Mouse (Mus musculus) hindbrain, postnatal 0 days (tissue): ENCODE measurements at regions not wholly inside any gene's neighbourhood (a gene's known extent, or its start where the extent isn't known, plus 50 kb on each side); places are given as distances from the start of the nearest gene placed in this dataset.

Experiments used
- ATAC-seq: fragments of 200-750 bp; cut with Nextera tagmentation; 2 replicates; pipeline ENCODE4 v1.8.0; 2017; ENCODE audit warnings: mild to moderate bottlenecking, moderate TSS enrichment, moderate library complexity
- DNase-seq: peaks from one replicate; pipeline ENCODE4 v3.0.0-alpha.2; 2015; ENCODE audit warnings: low spot score
- H3K27ac ChIP-seq: fragments of 300-500 bp; sonication (generic); 2 replicates; pipeline ENCODE4 v1.5.1; 2014; ENCODE audit warnings: mild to moderate bottlenecking
- H3K27me3 ChIP-seq: fragments of 300-500 bp; sonication (generic); 2 replicates; pipeline ENCODE4 v1.6.1; 2014; ENCODE audit warnings: low read length, mixed read lengths; ENCODE audit not compliant: insufficient read depth
- H3K36me3 ChIP-seq: fragments of 300-500 bp; sonication (generic); 2 replicates; pipeline ENCODE4 v1.6.1; 2014; ENCODE audit warnings: low read length, mixed read lengths; ENCODE audit not compliant: insufficient read depth
- H3K4me1 ChIP-seq: fragments of 300-500 bp; sonication (generic); 2 replicates; pipeline ENCODE4 v1.6.1; 2014; ENCODE audit warnings: antibody characterized with exemption, low read length, mixed read lengths; ENCODE audit not compliant: insufficient read depth
- H3K4me2 ChIP-seq: fragments of 300-500 bp; sonication (generic); 2 replicates; pipeline ENCODE4 v1.6.1; 2014; ENCODE audit warnings: low read depth, mild to moderate bottlenecking, low read length, moderate library complexity, mixed read lengths
- H3K4me3 ChIP-seq: fragments of 300-500 bp; sonication (generic); 2 replicates; pipeline ENCODE4 v1.5.1; 2014; ENCODE audit warnings: low read length
- H3K9ac ChIP-seq: fragments of 300-500 bp; sonication (generic); replicated peaks from 2 replicates; pipeline ENCODE4 v1.6.1; 2014; ENCODE audit warnings: mild to moderate bottlenecking, low read length, moderate library complexity, mixed read lengths
- H3K9me3 ChIP-seq: fragments of 300-500 bp; sonication (generic); 2 replicates; pipeline ENCODE4 v1.6.1; 2016; ENCODE audit warnings: low read length, mixed read lengths
- CTCF ChIP-seq: IDR thresholded peaks from 2 replicates; pipeline ENCODE4 v1.5.1; 2016; ENCODE audit warnings: antibody characterized with exemption, control low read depth, low read depth
- WGBS: fragments of 180-500 bp; shearing (Covaris S2); extraction: QIAGEN DNeasy Blood & Tissue Kit; methylation state at CpG from one replicate; pipeline ENCODE4 v1.1.7; 2014; 5-methylcytosine and 5-hydroxymethylcytosine counted together

DNA sequence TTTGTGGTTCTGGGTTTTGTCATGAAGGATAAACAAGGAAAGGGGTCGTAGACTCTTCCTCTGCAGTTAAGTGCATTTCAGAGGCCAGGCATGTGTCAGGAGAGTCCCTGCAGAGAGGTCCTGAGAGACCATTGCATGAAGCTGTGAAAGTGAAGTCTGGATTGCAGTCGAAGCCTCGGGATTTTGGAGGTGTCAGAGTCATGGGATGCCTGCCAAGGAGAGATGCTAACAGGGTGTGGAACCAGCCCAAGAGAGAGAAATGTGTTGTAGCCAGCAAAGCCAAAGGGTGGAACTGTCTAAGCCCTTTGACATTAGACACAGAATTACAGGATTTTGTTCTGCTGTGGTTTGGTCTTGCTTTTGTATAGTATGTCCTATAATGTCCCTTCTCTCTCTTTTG lies 164.7 kb upstream of the N4bp1 start:
- TF ChIP-seq CTCF = no peak
- peak; percentile 20 for DNase-seq

GRCm38 (mm10) chr8:87049196-87049595 lies 164.1 kb upstream of the N4bp1 start:
- DNase-seq = no peak
- Histone ChIP-seq H3K9me3 (no peaks in the 10 kb centered on the region), H3K9ac (no peak overlapping the region), H3K4me2 (no peak overlapping the region), H3K4me1 (peaks cover 5% of the 10 kb centered on the region), H3K4me3 (no peak overlapping the region), H3K36me3 (no peaks in the 10 kb centered on the region), H3K27me3 (no peaks in the 10 kb centered on the region), H3K27ac (no peak overlapping the region)
- no peak for TF ChIP-seq CTCF
- WGBS = 86% methylated on average over 4 of the region's 4 CpGs
- no peak for ATAC-seq

More for the DNA sequence above, 164.7 kb upstream of the N4bp1 start:
- Histone ChIP-seq H3K4me2 (no peak overlapping the region), H3K4me1 (peaks cover 5% of the 10 kb centered on the region), H3K36me3 (no peaks in the 10 kb centered on the region), H3K4me3 (no peak overlapping the region), H3K27me3 (no peaks in the 10 kb centered on the region), H3K9me3 (no peaks in the 10 kb centered on the region), H3K9ac (no peak overlapping the region), H3K27ac (no peak overlapping the region)
- WGBS = 45% methylated on average over 3 of the region's 3 CpGs
- ATAC-seq = no peak

DNA sequence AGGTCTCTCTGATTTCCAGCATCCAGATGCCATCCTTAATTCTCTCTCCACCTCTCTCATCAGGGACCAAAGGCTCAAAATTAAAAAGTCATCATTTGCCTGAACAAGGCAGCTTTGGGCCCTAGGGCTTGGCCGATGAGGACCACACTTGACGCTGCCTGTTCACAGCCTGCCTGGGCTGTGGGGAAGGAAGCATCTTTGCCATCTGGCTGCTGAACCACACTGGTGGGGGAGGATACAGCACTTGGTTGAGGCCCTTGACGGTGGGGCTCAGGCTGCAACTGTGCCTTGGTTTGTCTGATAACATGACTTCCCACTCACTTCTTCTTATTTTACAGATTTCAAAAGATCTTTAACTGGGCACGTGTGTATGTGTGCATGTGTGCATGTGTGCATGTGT lies 161.5 kb upstream of the N4bp1 start:
- ATAC-seq (no peak), DNase-seq (peak; percentile 20)
- no peaks in the 10 kb centered on the region for H3K27me3 ChIP-seq
- no peak for TF ChIP-seq CTCF
- H3K9me3 ChIP-seq = no peaks in the 10 kb centered on the region
- no peak overlapping the region for H3K27ac ChIP-seq
- H3K4me1 ChIP-seq = peaks cover 5% of the 10 kb centered on the region
- no peak overlapping the region for H3K9ac ChIP-seq
- 65% methylated on average over 4 of the region's 4 CpGs for WGBS
- H3K4me2 ChIP-seq = no peak overlapping the region
- H3K4me3 ChIP-seq = no peak overlapping the region
- H3K36me3 ChIP-seq = no peaks in the 10 kb centered on the region

GRCm38 (mm10) chr8:87043016-87043415 lies 158.0 kb upstream of the N4bp1 start:
- Histone ChIP-seq H3K4me3 (no peak overlapping the region), H3K9me3 (no peaks in the 10 kb centered on the region), H3K9ac (no peak overlapping the region), H3K27me3 (no peaks in the 10 kb centered on the region), H3K4me1 (peaks cover 10% of the 10 kb centered on the region), H3K27ac (no peak overlapping the region), H3K4me2 (no peak overlapping the region), H3K36me3 (no peaks in the 10 kb centered on the region)
- TF ChIP-seq CTCF = no peak
- no peak for DNase-seq
- 83% methylated on average over 5 of the region's 5 CpGs for WGBS
- no peak for ATAC-seq

DNA sequence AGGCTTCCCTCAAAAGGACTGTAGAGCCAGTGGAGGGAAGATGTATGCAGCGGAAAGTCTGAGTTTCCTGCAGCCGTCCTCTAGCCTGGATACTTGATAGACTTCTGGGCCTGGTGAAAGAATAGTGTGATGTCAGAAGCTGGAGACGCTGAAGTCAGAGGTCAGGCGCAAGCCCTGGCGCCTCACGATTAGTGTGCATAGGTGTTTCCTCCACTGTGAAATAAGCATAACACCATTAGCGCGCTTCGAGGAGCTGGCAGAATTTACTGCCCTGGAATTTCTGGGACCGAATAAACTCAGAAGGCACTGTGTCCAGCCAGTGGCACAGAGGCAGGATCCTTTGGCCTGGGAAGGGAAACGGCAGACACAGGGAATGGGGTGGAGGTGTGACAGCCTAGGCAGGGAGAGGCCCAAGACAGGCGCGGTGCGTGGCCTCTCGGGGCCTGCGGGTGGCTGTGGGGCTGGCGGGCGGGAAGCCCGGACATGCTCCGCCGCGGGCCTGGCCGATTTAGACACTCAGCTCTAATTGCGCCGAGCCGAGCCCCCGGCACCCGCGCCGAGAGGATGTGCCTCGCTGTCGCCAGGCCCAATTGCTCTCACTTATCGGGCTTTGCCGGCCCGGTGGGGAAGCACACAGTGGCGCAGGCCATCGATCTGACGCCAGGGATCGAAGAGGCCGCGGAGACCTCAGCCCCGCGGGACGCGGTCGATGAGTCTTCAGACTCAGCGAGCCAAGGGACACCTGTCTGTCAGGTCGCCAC lies 152.7 kb upstream of the N4bp1 start:
- ATAC-seq = peak; percentile 59

GRCm38 (mm10) chr8:87035996-87036395 lies 150.9 kb upstream of the N4bp1 start:
- no peak for DNase-seq
- H3K4me3 ChIP-seq = no peak overlapping the region
- WGBS = 53% methylated on average over 10 of the region's 10 CpGs
- ATAC-seq = no peak
- no peak overlapping the region for H3K4me2 ChIP-seq
- peaks cover 5% of the 10 kb centered on the region; the same call in 1 of the 2 replicates for H3K4me1 ChIP-seq
- no peak for TF ChIP-seq CTCF
- no peak overlapping the region for H3K27ac ChIP-seq
- H3K9me3 ChIP-seq = no peaks in the 10 kb centered on the region
- H3K36me3 ChIP-seq = no peaks in the 10 kb centered on the region
- no peak overlapping the region for H3K9ac ChIP-seq
- no peaks in the 10 kb centered on the region for H3K27me3 ChIP-seq

More for the DNA sequence above, 152.7 kb upstream of the N4bp1 start:
- Histone ChIP-seq H3K4me1 (peaks cover 5% of the 10 kb centered on the region; the same call in 1 of the 2 replicates), H3K4me3 (peak overlapping the region; percentile 27), H3K9ac (peak overlapping the region; percentile 49), H3K9me3 (no peaks in the 10 kb centered on the region), H3K27me3 (no peaks in the 10 kb centered on the region), H3K27ac (no peak overlapping the region), H3K36me3 (no peaks in the 10 kb centered on the region), H3K4me2 (peak overlapping the region; percentile 64)
- DNase-seq = peak; percentile 20
- WGBS = 4% methylated on average over 48 of the region's 48 CpGs
- TF ChIP-seq CTCF = no peak

- no peaks in the 10 kb centered on the region for H3K36me3 ChIP-seq
- no peak overlapping the region for H3K4me2 ChIP-seq
- H3K9ac ChIP-seq = no peak overlapping the region
- DNase-seq = no peak
- H3K9me3 ChIP-seq = no peaks in the 10 kb centered on the region
- no peak overlapping the region for H3K27ac ChIP-seq
- no peak for ATAC-seq
- no peak for TF ChIP-seq CTCF
- H3K27me3 ChIP-seq = no peaks in the 10 kb centered on the region
- no peaks in the 10 kb centered on the region for H3K4me1 ChIP-seq
- WGBS = 81% methylated on average over 1 of the region's 1 CpGs
- H3K4me3 ChIP-seq = no peak overlapping the region
Observed at GRCm38 (mm10) chr8:87028171-87028570, 143.1 kb upstream of the N4bp1 start.
